Mouse (Mus musculus) Patski (cell line): ENCODE results near the gene D930020B18Rik. TPM values are rescaled to one million over a fixed set of nuclear protein-coding genes. Genes with fewer than 3 reads are reported as not detected.

Experiments
- ATAC-seq: fragments of 100-300 bp; one replicate; pipeline ENCODE4 v1.8.0; 2021
- CTCF ChIA-PET: fragments of 350-600 bp; sonication (Branson Sonifier 250); formaldehyde crosslinking; loops from one replicate; lab custom pipeline; 2022; ENCODE audit warnings: inconsistent platforms; lab: Charles Lee
- POLR2A ChIA-PET: fragments of 350-600 bp; sonication (Branson Sonifier 250); formaldehyde crosslinking; loops from one replicate; lab custom pipeline; 2022; ENCODE audit warnings: antibody characterized with exemption, inconsistent platforms; lab: Charles Lee
- DNase-seq: peaks from one replicate; pipeline ENCODE4 v3.0.0-alpha.2; 2011; ENCODE audit warnings: low read depth, low spot score
- H3K27me3 ChIP-seq: fragments of 371-371 bp; one replicate; pipeline ENCODE4 v1.5.1; 2021
- CTCF ChIP-seq: fragments of 100-300 bp; IDR thresholded peaks from one replicate; pipeline ENCODE4 v1.5.1; 2021
- in situ Hi-C: fragments of 300-500 bp; cut with MboI; formaldehyde crosslinking; loops from 3 replicates; pipeline ENCODE4 v1.11.1; 2018; ENCODE audit warnings: low pct_unique_long_range_greater_than_20kb, mixed read lengths
- polyA plus RNA-seq: library from polyadenylated mRNA; unstranded; gene quantifications from one replicate; pipeline ENCODE4 v1.2.3, GENCODE M21; 2021

D930020B18Rik gene
- polyA plus RNA-seq, 1 experiment from 2014 or later, result not detected

DNA sequence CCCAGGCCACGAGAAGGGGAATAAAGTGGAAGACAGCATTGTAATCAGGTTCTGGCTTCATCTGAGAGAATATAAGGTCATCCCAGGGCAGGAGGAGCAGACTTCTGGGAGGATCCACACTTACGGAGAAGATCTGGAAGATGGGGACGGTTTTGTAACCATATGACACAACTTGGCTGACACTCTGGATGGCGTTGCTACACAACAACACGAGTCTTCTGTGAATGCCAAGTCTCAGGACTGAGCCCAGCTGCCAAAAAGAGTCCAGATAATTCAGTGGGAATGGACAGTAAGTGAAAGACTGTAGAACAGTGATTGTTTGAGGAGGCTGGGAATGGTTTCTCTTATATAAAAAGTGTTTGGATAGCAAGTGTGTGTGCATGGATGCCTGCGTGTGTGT is 62.2 kb downstream of the D930020B18Rik start:
- no peak for TF ChIP-seq CTCF
- in situ Hi-C loops, result no loop called here
- peaks cover 17% of the 10 kb centered on the region for H3K27me3 ChIP-seq
- ATAC-seq (no peak), DNase-seq (no peak)
- ChIA-PET POLR2A (no interaction called here), CTCF (interaction anchor here (1.3 kb wide), 1 partner anchor 349 kb away, joined by 3 read pairs; no protein-coding TSS in a partner anchor)

DNA sequence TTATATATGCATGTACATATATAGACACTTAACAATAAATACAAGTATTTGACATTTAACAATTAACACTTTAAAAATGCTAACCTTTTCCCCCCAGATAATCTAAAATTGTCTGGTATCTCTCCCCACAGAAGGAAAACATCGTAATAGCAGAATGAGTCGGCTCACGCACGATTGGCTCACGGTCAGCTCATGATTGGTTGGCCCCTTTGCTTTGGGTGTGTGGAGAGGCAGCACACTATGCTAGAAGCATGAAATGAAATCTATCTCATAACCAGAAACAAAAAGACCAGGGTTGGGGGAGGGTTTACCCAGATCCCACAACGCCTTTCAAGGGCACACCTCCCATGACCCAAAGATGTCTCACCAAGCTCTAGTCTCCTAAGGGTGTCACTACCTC is 63.5 kb downstream of the D930020B18Rik start:
- POLR2A ChIA-PET, result no interaction called here
- peaks cover 7% of the 10 kb centered on the region for H3K27me3 ChIP-seq
- in situ Hi-C loops, result no loop called here
- no peak for TF ChIP-seq CTCF
- no peak for ATAC-seq
- CTCF ChIA-PET, result interaction anchor here (0.6 to 1.3 kb wide), 4 partner anchors 11 to 347 kb away, joined by 3 to 4 read pairs (median 3); no protein-coding TSS in a partner anchor
- DNase-seq, result no peak

DNA sequence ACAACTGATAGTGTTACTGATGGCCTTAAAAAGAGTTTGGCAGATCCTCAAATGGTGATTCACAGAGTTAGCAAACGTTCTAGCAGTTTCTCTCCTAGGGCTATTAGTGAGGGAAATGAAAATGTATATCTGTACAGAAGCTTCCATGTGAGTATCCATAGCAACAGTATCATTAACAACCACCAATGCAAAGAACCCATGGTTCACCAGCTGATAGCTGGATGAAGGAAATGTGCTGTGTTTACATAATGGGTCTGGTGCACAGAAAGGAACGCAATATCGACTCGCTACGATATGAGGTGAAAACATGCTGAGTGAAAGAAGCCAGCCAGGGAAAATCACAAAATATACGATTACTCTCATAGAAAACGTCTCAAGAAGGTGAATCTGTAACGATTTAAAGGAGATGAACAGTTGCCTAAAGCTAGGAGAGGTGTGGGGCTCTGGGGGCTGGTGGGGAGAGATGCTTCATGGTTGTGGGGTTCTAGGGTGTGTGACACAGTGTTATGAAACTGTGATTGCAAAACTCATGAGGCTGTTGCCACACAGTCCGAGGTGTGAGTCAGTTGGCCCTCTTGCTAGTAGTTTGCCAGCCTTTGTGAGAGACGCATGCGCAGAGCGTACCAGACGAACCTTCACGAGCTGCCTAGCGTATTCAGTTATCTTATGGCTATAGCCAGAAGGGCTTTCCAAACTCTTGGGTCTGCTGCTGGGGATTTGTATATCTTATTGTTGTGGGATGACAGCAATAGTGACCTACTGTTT is 64.2 kb downstream of the D930020B18Rik start:
- ChIA-PET POLR2A (no interaction called here), CTCF (interaction anchor here (1.0 kb wide), 1 partner anchor 10 kb away, joined by 4 read pairs; no protein-coding TSS in a partner anchor)
- in situ Hi-C loops, result no loop called here
- DNase-seq, result no peak
- peaks cover 4% of the 10 kb centered on the region for H3K27me3 ChIP-seq
- ATAC-seq, result no peak
- no peak for TF ChIP-seq CTCF

DNA sequence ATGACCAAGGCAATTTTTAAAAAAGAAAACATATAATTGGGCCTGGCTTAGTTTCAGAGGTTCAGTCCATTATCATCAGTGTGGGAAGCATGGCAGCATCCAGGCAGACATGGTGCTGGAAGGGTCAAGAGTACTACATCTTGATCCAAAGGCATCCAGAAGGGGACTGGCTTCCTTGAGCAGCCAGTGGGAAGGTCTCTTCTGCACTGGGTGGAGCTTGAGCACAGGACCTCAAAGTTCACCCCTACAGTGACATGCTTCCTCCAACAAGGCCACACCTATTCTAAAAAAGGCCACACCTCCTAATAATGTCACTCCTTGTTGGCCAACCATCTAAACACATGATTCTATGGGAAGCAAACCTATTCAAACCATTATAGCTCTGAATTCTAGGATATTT is 75.5 kb downstream of the D930020B18Rik start:
- POLR2A ChIA-PET, result no interaction called here

DNA sequence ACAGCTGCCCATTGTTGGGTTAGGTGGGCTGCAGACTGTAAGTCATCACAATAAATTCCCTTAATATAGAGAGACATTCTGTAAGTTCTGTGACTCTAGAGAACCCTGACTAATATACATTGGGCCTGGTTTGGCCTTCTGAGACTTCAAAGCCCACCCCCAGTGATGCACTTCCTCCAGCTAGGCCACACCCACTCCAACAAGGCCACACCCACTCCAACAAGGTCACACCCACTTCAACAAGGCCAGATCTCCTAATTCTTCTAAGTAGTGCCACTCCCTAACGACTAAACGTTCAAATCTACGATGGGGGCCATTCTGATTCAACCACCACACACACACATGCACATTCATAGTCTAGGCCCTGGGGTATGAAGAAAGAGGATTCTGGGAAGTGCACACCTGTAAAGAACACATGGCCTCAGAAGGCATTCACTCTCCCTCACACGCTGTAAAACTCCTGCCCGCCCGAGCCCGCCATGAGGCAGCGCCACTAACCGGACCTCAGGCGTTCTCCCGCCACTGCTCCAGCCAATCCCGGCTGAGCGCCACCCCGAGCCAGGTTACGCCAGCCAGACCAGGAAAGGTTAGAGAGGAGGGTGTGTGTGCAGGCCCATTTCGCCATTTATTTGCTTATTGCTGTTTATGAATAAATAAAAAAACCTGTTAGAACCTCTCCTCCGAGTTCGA is 77.7 kb downstream of the D930020B18Rik start:
- no peak for TF ChIP-seq CTCF
- POLR2A ChIA-PET, result no interaction called here
- DNase-seq, result no peak
- no peak for ATAC-seq
- CTCF ChIA-PET, result interaction anchor here (1.3 kb wide), 1 partner anchor 333 kb away, joined by 3 read pairs; no protein-coding TSS in a partner anchor
- in situ Hi-C loops, result no loop called here
- no peaks in the 10 kb centered on the region for H3K27me3 ChIP-seq

More for the DNA sequence above, 75.5 kb downstream of the D930020B18Rik start:
- CTCF ChIA-PET, result interaction anchor here (1.1 to 1.2 kb wide), 2 partner anchors 17 to 338 kb away, joined by 3 to 5 read pairs; no protein-coding TSS in a partner anchor
- no peak for ATAC-seq
- TF ChIP-seq CTCF, result no peak
- DNase-seq, result no peak
- no peaks in the 10 kb centered on the region for H3K27me3 ChIP-seq
- in situ Hi-C loops, result no loop called here

DNA sequence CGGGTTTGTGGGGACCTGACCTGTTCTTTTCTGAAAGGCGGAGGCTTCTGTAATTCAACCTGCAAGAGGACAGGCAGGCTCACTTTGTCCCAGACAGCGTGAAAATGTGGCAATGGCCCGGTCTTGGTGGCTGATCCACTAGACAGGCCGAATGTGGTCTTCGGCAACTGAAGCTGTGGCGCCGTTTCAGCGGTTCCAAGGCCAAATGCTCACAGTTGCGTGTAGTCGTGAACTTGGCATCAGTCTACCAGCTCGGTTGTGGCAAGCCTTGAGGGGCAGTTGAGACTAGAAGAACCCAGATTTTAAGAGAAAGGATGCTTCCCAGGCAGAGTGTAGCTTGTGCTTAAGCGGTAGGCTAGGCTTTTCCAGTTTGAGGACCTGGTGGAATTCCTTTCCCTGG is 79.3 kb downstream of the D930020B18Rik start:
- no peak for DNase-seq

DNA sequence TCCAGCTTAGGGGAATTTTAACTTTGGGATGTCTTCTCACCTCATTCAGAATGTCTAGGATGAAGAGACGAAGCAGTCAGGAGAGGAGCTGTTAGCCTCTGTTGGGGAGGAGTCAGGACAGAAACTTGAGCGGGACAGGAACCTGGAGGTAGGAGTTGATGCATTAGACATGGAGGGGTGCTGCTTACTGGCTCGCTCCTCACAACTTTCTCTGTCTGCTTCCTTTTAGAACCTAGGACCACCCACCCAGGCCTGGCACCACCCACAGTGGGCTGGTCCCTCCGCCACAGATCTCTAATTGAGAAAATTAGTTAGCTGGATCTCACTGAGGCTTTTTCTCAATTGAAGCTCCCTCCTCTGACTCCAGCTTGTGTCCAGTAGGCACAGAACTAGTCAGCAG is 85.1 kb downstream of the D930020B18Rik start:
- CTCF ChIA-PET, result no interaction called here
- TF ChIP-seq CTCF, result no peak
- DNase-seq, result no peak
- H3K27me3 ChIP-seq, result no peaks in the 10 kb centered on the region
- POLR2A ChIA-PET, result no interaction called here
- no peak for ATAC-seq
- in situ Hi-C loops, result no loop called here

More for the DNA sequence above, 79.3 kb downstream of the D930020B18Rik start:
- no peak for TF ChIP-seq CTCF
- ATAC-seq, result no peak
- in situ Hi-C loops, result no loop called here
- ChIA-PET POLR2A (no interaction called here), CTCF (no interaction called here)
- no peaks in the 10 kb centered on the region for H3K27me3 ChIP-seq

DNA sequence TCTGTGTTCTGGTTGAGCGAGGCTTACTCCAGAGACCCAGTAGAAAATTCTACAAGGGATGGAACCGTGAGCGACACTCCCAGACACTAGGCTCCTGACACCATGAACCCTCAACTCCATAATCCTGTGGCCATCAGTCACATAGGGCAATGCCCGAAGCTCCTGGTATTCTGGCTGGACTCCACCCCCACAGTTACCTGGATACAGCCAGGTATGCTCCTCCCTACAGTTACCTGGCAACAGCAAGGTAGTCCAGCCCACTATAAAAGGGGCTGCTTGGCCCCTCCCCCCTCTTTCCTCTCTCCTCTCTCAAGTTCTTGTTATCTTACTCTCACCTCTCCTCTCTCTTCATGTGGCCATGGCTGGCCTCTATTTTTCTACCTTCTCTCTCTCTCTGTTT is 85.8 kb downstream of the D930020B18Rik start:
- H3K27me3 ChIP-seq, result no peaks in the 10 kb centered on the region
- POLR2A ChIA-PET, result no interaction called here
- in situ Hi-C loops, result no loop called here
- no peak for DNase-seq
- no peak for ATAC-seq
- no peak for TF ChIP-seq CTCF
- CTCF ChIA-PET, result no interaction called here

DNA sequence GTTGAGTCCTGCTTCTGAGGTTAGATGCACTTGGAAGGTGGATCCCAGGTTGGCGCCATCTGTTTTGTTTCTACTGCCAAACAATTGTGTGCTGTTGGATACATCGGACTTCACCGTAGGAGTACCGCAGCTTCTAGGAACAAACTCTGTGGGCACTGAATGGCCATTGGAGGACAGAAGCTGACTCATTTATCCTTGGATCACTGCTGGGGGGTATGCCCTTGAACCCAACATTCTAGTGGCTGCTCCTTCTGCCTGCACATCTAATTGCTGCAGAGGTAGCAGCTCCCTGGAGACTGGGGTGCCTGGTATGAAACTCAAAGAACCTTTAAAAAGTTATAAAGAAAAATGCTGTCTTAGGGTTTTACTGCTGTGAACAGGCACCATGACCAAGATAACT is 86.8 kb downstream of the D930020B18Rik start:
- TF ChIP-seq CTCF, result no peak
- no peak for DNase-seq
- no peak for ATAC-seq
- H3K27me3 ChIP-seq, result no peaks in the 10 kb centered on the region
- CTCF ChIA-PET, result interaction anchor here (0.6 to 1.5 kb wide), 2 partner anchors 28 to 31 kb away, joined by 3 to 4 read pairs; no protein-coding TSS in a partner anchor
- in situ Hi-C loops, result no loop called here
- POLR2A ChIA-PET, result no interaction called here

DNA sequence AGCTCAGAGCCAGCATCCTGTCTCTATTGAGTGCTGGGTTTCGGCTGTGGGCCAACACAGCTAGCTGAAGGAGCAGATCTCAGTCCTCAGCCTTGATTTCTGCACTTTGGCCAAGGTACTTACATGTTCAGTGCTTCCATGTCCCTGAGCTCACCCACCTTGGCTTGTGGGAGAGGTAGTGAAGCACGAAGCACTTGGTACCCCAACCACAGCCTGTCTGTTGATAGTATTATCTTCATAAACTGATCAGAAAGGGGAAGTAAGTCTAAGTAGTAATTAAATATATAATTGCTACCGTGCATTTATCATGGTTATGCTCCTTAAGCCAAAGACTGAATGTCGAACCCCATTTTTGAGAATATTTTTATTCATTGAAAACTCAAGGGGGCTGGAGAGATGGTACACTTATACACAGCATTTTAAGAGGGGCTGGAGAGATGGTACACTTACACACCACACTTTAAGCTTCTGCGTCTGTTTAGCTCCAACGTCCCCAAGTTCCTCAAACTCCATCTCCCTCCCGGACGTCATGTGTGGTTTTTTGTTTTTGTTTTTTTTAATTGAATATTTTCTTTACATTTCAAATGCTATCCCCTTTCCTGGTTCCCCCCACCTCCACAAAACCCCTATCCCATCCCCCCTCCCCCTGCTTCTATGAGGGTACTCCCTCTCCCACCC is 89.8 kb downstream of the D930020B18Rik start:
- no peak for TF ChIP-seq CTCF
- no peaks in the 10 kb centered on the region for H3K27me3 ChIP-seq
- in situ Hi-C loops, result no loop called here
- ChIA-PET CTCF (no interaction called here), POLR2A (no interaction called here)
- no peak for DNase-seq
- no peak for ATAC-seq
